Mouse (Mus musculus): ENCODE data around the gene Evi2b.

Gene Evi2b

GRCm38 (mm10) chr11:79523560-79524309 is at the start of gene Evi2b:
Gene Evi2b (minus strand): TSS chr11:79523762.
- no peak for DNase-seq (ENCODE audit: low spot score in 2 of 2)

- no peak for DNase-seq (ENCODE audit: low spot score in 2 of 2)
Observed at GRCm38 (mm10) chr11:79570319-79570718, 46.8 kb upstream of the Evi2b start.

GRCm38 (mm10) chr11:79568197-79568911 is 44.8 kb upstream of the Evi2b start:
- no peak for DNase-seq (ENCODE audit: low spot score in 2 of 2)

- DNase-seq (ENCODE audit: low spot score in 2 of 2), result no peak
Observed at GRCm38 (mm10) chr11:79566947-79567346, 43.4 kb upstream of the Evi2b start.

GRCm38 (mm10) chr11:79563493-79563892 is 39.9 kb upstream of the Evi2b start:
- DNase-seq (ENCODE audit: low spot score in 2 of 2), result no peak

- DNase-seq (ENCODE audit: low spot score in 2 of 2), result no peak
Observed at GRCm38 (mm10) chr11:79560536-79560935, 37.0 kb upstream of the Evi2b start.

- no peak for DNase-seq (ENCODE audit: low spot score in 2 of 2)
Observed at GRCm38 (mm10) chr11:79552622-79553021, 29.1 kb upstream of the Evi2b start.

GRCm38 (mm10) chr11:79536293-79536692 is 12.7 kb upstream of the Evi2b start:
- no peak for DNase-seq (ENCODE audit: low spot score in 2 of 2)

- no peak for DNase-seq (ENCODE audit: low spot score in 2 of 2)
Observed at GRCm38 (mm10) chr11:79535554-79535953, 12.0 kb upstream of the Evi2b start.

GRCm38 (mm10) chr11:79533950-79534690 is 10.6 kb upstream of the Evi2b start:
- no peak for DNase-seq (ENCODE audit: low spot score in 2 of 2)

- DNase-seq (ENCODE audit: low spot score in 2 of 2), result no peak
Observed at GRCm38 (mm10) chr11:79533311-79533710, 9.7 kb upstream of the Evi2b start.

GRCm38 (mm10) chr11:79531485-79531884 is 7.9 kb upstream of the Evi2b start:
- no peak for DNase-seq (ENCODE audit: low spot score in 2 of 2)

- DNase-seq (ENCODE audit: low spot score in 2 of 2), result no peak
Observed at GRCm38 (mm10) chr11:79530774-79531173, 7.2 kb upstream of the Evi2b start.

GRCm38 (mm10) chr11:79530333-79530761 is 6.8 kb upstream of the Evi2b start, which contains the start of the genes Evi2 and Evi2a:
Gene Evi2 (minus strand): TSS chr11:79530589.
Gene Evi2a (minus strand): TSS chr11:79530609.
- no peak for DNase-seq (ENCODE audit: low spot score in 2 of 2)

GRCm38 (mm10) chr11:79529736-79530135 is 6.2 kb upstream of the Evi2b start:
- DNase-seq (ENCODE audit: low spot score in 2 of 2), result no peak

- DNase-seq (ENCODE audit: low spot score in 2 of 2), result no peak
Observed at GRCm38 (mm10) chr11:79529226-79529625, 5.7 kb upstream of the Evi2b start.

- no peak for DNase-seq (ENCODE audit: low spot score in 2 of 2)
Observed at GRCm38 (mm10) chr11:79528601-79529000, 5.0 kb upstream of the Evi2b start.

- no peak for DNase-seq (ENCODE audit: low spot score in 2 of 2)
Observed at GRCm38 (mm10) chr11:79527739-79528384, 4.3 kb upstream of the Evi2b start.

- no peak for DNase-seq (ENCODE audit: low spot score in 2 of 2)
Observed at GRCm38 (mm10) chr11:79527015-79527738, 3.6 kb upstream of the Evi2b start.

GRCm38 (mm10) chr11:79526549-79526948 is 3.0 kb upstream of the Evi2b start:
- no peak for DNase-seq (ENCODE audit: low spot score in 2 of 2)

GRCm38 (mm10) chr11:79524310-79524575 is 681 bp upstream of the Evi2b start:
- DNase-seq (ENCODE audit: low spot score in 2 of 2), result no peak
